Mouse (Mus musculus) small intestine, adult 2 months (tissue): Measurements from ENCODE around the gene Arid3b.

Experiments
- CTCF ChIP-seq: fragments of 200-500 bp; IDR thresholded peaks from 2 replicates; pipeline ENCODE4 v1.5.1; 2012; ENCODE audit warnings: low read depth, mild to moderate bottlenecking, control low read depth, inconsistent platforms, low read length, moderate library complexity, mixed read lengths; ENCODE audit not compliant: insufficient replicate concordance, insufficient read length; ENCODE audit errors: extremely low read depth
- POLR2A ChIP-seq: fragments of 200-500 bp; IDR thresholded peaks from 2 replicates; pipeline ENCODE4 v1.6.1; 2012; ENCODE audit warnings: low read depth, mild to moderate bottlenecking, control low read depth, inconsistent platforms, low read length, moderate library complexity

GRCm38 (mm10) chr9:57774168-57774567 is 62.4 kb downstream of the Arid3b start:
- TF ChIP-seq POLR2A (no peak), CTCF (no peak)
